Mouse (Mus musculus): ENCODE results near the gene Lbr. TPM values are rescaled to one million over a fixed set of nuclear protein-coding genes. Genes with fewer than 3 reads are reported as not detected.

Lbr gene
- polyA plus RNA-seq, 1 experiment from 2014 or later = 24.3 TPM

- 91% methylated on average over 2 of the region's 2 CpGs for WGBS
- H3K36me3 ChIP-seq (ENCODE audit: control insufficient read depth, insufficient read depth, low read length) = no peaks in the 10 kb centered on the region
- no peak overlapping the region for H3K9ac ChIP-seq (replicated peaks; ENCODE audit: low read depth, low read length)
- no peaks in the 10 kb centered on the region for H3K27me3 ChIP-seq (ENCODE audit: control insufficient read depth, insufficient read depth, low read length)
- no peak for ATAC-seq (ENCODE audit: low read depth)
- H3K4me3 ChIP-seq (ENCODE audit: low read depth, low read length) = no peak overlapping the region
- no peaks in the 10 kb centered on the region for H3K9me3 ChIP-seq (ENCODE audit: control insufficient read depth, low read length)
- H3K27ac ChIP-seq (ENCODE audit: low read depth, low read length) = no peak overlapping the region
- no peaks in the 10 kb centered on the region for H3K4me1 ChIP-seq (ENCODE audit: control insufficient read depth, insufficient read depth, low read length)
- no peak overlapping the region for H3K4me2 ChIP-seq (ENCODE audit: low read depth, low read length)
Measured at GRCm38 (mm10) chr1:181856329-181856728, 13.5 kb upstream of the Lbr start.

GRCm38 (mm10) chr1:181854829-181855228 lies 12.0 kb upstream of the Lbr start:
- Histone ChIP-seq H3K4me3 (ENCODE audit: low read depth, low read length) (no peak overlapping the region), H3K9me3 (ENCODE audit: control insufficient read depth, low read length) (no peaks in the 10 kb centered on the region), H3K4me2 (ENCODE audit: low read depth, low read length) (no peak overlapping the region), H3K9ac (replicated peaks; ENCODE audit: low read depth, low read length) (no peak overlapping the region), H3K36me3 (ENCODE audit: control insufficient read depth, insufficient read depth, low read length) (no peaks in the 10 kb centered on the region), H3K4me1 (ENCODE audit: control insufficient read depth, insufficient read depth, low read length) (no peaks in the 10 kb centered on the region), H3K27me3 (ENCODE audit: control insufficient read depth, insufficient read depth, low read length) (no peaks in the 10 kb centered on the region), H3K27ac (ENCODE audit: low read depth, low read length) (no peak overlapping the region)
- no peak for ATAC-seq (ENCODE audit: low read depth)
- 100% methylated on average over 2 of the region's 2 CpGs for WGBS

- no peaks in the 10 kb centered on the region for H3K27me3 ChIP-seq (ENCODE audit: control insufficient read depth, insufficient read depth, low read length)
- WGBS = 11% methylated on average over 19 of the region's 21 CpGs
- H3K36me3 ChIP-seq (ENCODE audit: control insufficient read depth, insufficient read depth, low read length) = no peaks in the 10 kb centered on the region
- H3K4me1 ChIP-seq (ENCODE audit: control insufficient read depth, insufficient read depth, low read length) = no peaks in the 10 kb centered on the region
- H3K9me3 ChIP-seq (ENCODE audit: control insufficient read depth, low read length) = no peaks in the 10 kb centered on the region
- H3K27ac ChIP-seq (ENCODE audit: low read depth, low read length) = no peak overlapping the region
- no peak overlapping the region for H3K4me3 ChIP-seq (ENCODE audit: low read depth, low read length)
- H3K4me2 ChIP-seq (ENCODE audit: low read depth, low read length) = peak overlapping the region; percentile 31; the same call in 1 of the 2 replicates
- no peak overlapping the region for H3K9ac ChIP-seq (replicated peaks; ENCODE audit: low read depth, low read length)
- no peak for ATAC-seq (ENCODE audit: low read depth)
Measured at GRCm38 (mm10) chr1:181853081-181853736, 10.4 kb upstream of the Lbr start.

- ATAC-seq (ENCODE audit: low read depth) = no peak
- Histone ChIP-seq H3K36me3 (ENCODE audit: control insufficient read depth, insufficient read depth, low read length) (no peaks in the 10 kb centered on the region), H3K27me3 (ENCODE audit: control insufficient read depth, insufficient read depth, low read length) (no peaks in the 10 kb centered on the region), H3K9ac (replicated peaks; ENCODE audit: low read depth, low read length) (no peak overlapping the region), H3K4me3 (ENCODE audit: low read depth, low read length) (no peak overlapping the region), H3K4me1 (ENCODE audit: control insufficient read depth, insufficient read depth, low read length) (no peaks in the 10 kb centered on the region), H3K4me2 (ENCODE audit: low read depth, low read length) (no peak overlapping the region), H3K9me3 (ENCODE audit: control insufficient read depth, low read length) (no peaks in the 10 kb centered on the region), H3K27ac (ENCODE audit: low read depth, low read length) (no peak overlapping the region)
- 59% methylated on average over 13 of the region's 13 CpGs for WGBS
Measured at GRCm38 (mm10) chr1:181852466-181852865, 9.6 kb upstream of the Lbr start.

GRCm38 (mm10) chr1:181851521-181852310 lies 8.9 kb upstream of the Lbr start:
- Histone ChIP-seq H3K4me1 (ENCODE audit: control insufficient read depth, insufficient read depth, low read length) (no peaks in the 10 kb centered on the region), H3K4me2 (ENCODE audit: low read depth, low read length) (no peak overlapping the region), H3K36me3 (ENCODE audit: control insufficient read depth, insufficient read depth, low read length) (no peaks in the 10 kb centered on the region), H3K4me3 (ENCODE audit: low read depth, low read length) (no peak overlapping the region), H3K27ac (ENCODE audit: low read depth, low read length) (no peak overlapping the region), H3K9ac (replicated peaks; ENCODE audit: low read depth, low read length) (no peak overlapping the region), H3K9me3 (ENCODE audit: control insufficient read depth, low read length) (no peaks in the 10 kb centered on the region), H3K27me3 (ENCODE audit: control insufficient read depth, insufficient read depth, low read length) (no peaks in the 10 kb centered on the region)
- WGBS = 91% methylated on average over 12 of the region's 12 CpGs
- no peak for ATAC-seq (ENCODE audit: low read depth)

GRCm38 (mm10) chr1:181850441-181850840 lies 7.6 kb upstream of the Lbr start:
- 59% methylated on average over 4 of the region's 4 CpGs for WGBS
- H3K27me3 ChIP-seq (ENCODE audit: control insufficient read depth, insufficient read depth, low read length) = no peaks in the 10 kb centered on the region

GRCm38 (mm10) chr1:181848210-181848609 lies 5.4 kb upstream of the Lbr start:
- no peak overlapping the region for H3K4me3 ChIP-seq (ENCODE audit: low read depth, low read length)
- no peak overlapping the region for H3K9ac ChIP-seq (replicated peaks; ENCODE audit: low read depth, low read length)
- H3K27me3 ChIP-seq (ENCODE audit: control insufficient read depth, insufficient read depth, low read length) = no peaks in the 10 kb centered on the region
- H3K9me3 ChIP-seq (ENCODE audit: control insufficient read depth, low read length) = no peaks in the 10 kb centered on the region
- H3K36me3 ChIP-seq (ENCODE audit: control insufficient read depth, insufficient read depth, low read length) = no peaks in the 10 kb centered on the region
- no peak overlapping the region for H3K4me2 ChIP-seq (ENCODE audit: low read depth, low read length)
- ATAC-seq (ENCODE audit: low read depth) = no peak
- WGBS = 89% methylated on average over 1 of the region's 1 CpGs
- H3K4me1 ChIP-seq (ENCODE audit: control insufficient read depth, insufficient read depth, low read length) = no peaks in the 10 kb centered on the region; the same call in 1 of the 2 replicates
- no peak overlapping the region for H3K27ac ChIP-seq (ENCODE audit: low read depth, low read length)

More at GRCm38 (mm10) chr1:181850441-181850840, 7.6 kb upstream of the Lbr start:
- H3K9me3 ChIP-seq (ENCODE audit: control insufficient read depth, low read length) = no peaks in the 10 kb centered on the region
- H3K4me2 ChIP-seq (ENCODE audit: low read depth, low read length) = no peak overlapping the region
- ATAC-seq (ENCODE audit: low read depth) = no peak
- H3K27ac ChIP-seq (ENCODE audit: low read depth, low read length) = no peak overlapping the region
- H3K36me3 ChIP-seq (ENCODE audit: control insufficient read depth, insufficient read depth, low read length) = no peaks in the 10 kb centered on the region
- H3K4me3 ChIP-seq (ENCODE audit: low read depth, low read length) = no peak overlapping the region
- no peak overlapping the region for H3K9ac ChIP-seq (replicated peaks; ENCODE audit: low read depth, low read length)
- no peaks in the 10 kb centered on the region for H3K4me1 ChIP-seq (ENCODE audit: control insufficient read depth, insufficient read depth, low read length)

GRCm38 (mm10) chr1:181847396-181847795 lies 4.5 kb upstream of the Lbr start:
- Histone ChIP-seq H3K36me3 (ENCODE audit: control insufficient read depth, insufficient read depth, low read length) (no peaks in the 10 kb centered on the region), H3K4me3 (ENCODE audit: low read depth, low read length) (no peak overlapping the region), H3K9ac (replicated peaks; ENCODE audit: low read depth, low read length) (no peak overlapping the region), H3K9me3 (ENCODE audit: control insufficient read depth, low read length) (no peaks in the 10 kb centered on the region), H3K4me2 (ENCODE audit: low read depth, low read length) (no peak overlapping the region), H3K4me1 (ENCODE audit: control insufficient read depth, insufficient read depth, low read length) (no peaks in the 10 kb centered on the region; the same call in 1 of the 2 replicates), H3K27ac (ENCODE audit: low read depth, low read length) (no peak overlapping the region), H3K27me3 (ENCODE audit: control insufficient read depth, insufficient read depth, low read length) (no peaks in the 10 kb centered on the region)
- 90% methylated on average over 3 of the region's 3 CpGs for WGBS
- no peak for ATAC-seq (ENCODE audit: low read depth)

- Histone ChIP-seq H3K27ac (ENCODE audit: low read depth, low read length) (no peak overlapping the region), H3K4me2 (ENCODE audit: low read depth, low read length) (no peak overlapping the region), H3K27me3 (ENCODE audit: control insufficient read depth, insufficient read depth, low read length) (no peaks in the 10 kb centered on the region), H3K4me1 (ENCODE audit: control insufficient read depth, insufficient read depth, low read length) (peaks cover 5% of the 10 kb centered on the region; the same call in 1 of the 2 replicates), H3K9ac (replicated peaks; ENCODE audit: low read depth, low read length) (no peak overlapping the region), H3K9me3 (ENCODE audit: control insufficient read depth, low read length) (no peaks in the 10 kb centered on the region), H3K4me3 (ENCODE audit: low read depth, low read length) (no peak overlapping the region), H3K36me3 (ENCODE audit: control insufficient read depth, insufficient read depth, low read length) (no peaks in the 10 kb centered on the region)
- no peak for ATAC-seq (ENCODE audit: low read depth)
- WGBS = 90% methylated on average over 3 of the region's 3 CpGs
Measured at GRCm38 (mm10) chr1:181845767-181846166, 2.9 kb upstream of the Lbr start.

Data from neural tube, embryonic 14.5 days (tissue).